Mouse (Mus musculus) left cerebral cortex, adult 9 months (tissue): ENCODE measurements at regions not wholly inside any gene's neighbourhood (a gene's known extent, or its start where the extent isn't known, plus 50 kb on each side); places are given as distances from the start of the nearest gene placed in this dataset.

Source experiments
- DNase-seq, 2 experiments: peaks; one replicate each; pipeline ENCODE4 v3.0.0; 2022; ENCODE audit warnings: low spot score in 2 of 2

GRCm38 (mm10) chr14:31891500-31892185 is 61.2 kb upstream of the Ankrd28 start:
- DNase-seq = peak; percentile 56 to 74

- DNase-seq = no peak
Observed at GRCm38 (mm10) chr14:31892186-31892510, 61.7 kb upstream of the Ankrd28 start.

- DNase-seq = no peak
Observed at GRCm38 (mm10) chr14:31896500-31896899, 66.0 kb upstream of the Ankrd28 start.

- no peak for DNase-seq
Observed at GRCm38 (mm10) chr14:31899504-31899903, 69.1 kb upstream of the Ankrd28 start.

- no peak for DNase-seq
Observed at GRCm38 (mm10) chr14:31899906-31900305, 69.5 kb upstream of the Ankrd28 start.

GRCm38 (mm10) chr14:31901901-31902300 is 71.5 kb upstream of the Ankrd28 start:
- DNase-seq = no peak

GRCm38 (mm10) chr14:31903664-31904063 is 73.2 kb upstream of the Ankrd28 start:
- no peak for DNase-seq

- DNase-seq = no peak
Observed at GRCm38 (mm10) chr14:31908591-31908990, 78.1 kb upstream of the Ankrd28 start.

- no peak for DNase-seq
Observed at GRCm38 (mm10) chr14:31909291-31909690, 78.8 kb upstream of the Ankrd28 start.

GRCm38 (mm10) chr14:31910809-31911208 is 80.4 kb upstream of the Ankrd28 start:
- no peak for DNase-seq

GRCm38 (mm10) chr14:31918461-31918860 is 88.0 kb upstream of the Ankrd28 start:
- no peak for DNase-seq

GRCm38 (mm10) chr14:31918921-31919320 is 88.5 kb upstream of the Ankrd28 start:
- DNase-seq = no peak

- no peak for DNase-seq
Observed at GRCm38 (mm10) chr14:31929161-31929707, 98.8 kb upstream of the Ankrd28 start.

GRCm38 (mm10) chr14:31930367-31930766 is 98.4 kb upstream of the Galnt15 start:
- peak; percentile 30 to 47 for DNase-seq

GRCm38 (mm10) chr14:31931971-31932370 is 96.8 kb upstream of the Galnt15 start:
- DNase-seq = no peak

GRCm38 (mm10) chr14:31933441-31933840 is 95.3 kb upstream of the Galnt15 start:
- DNase-seq = no peak

- peak; percentile 25 to 64 for DNase-seq
Observed at GRCm38 (mm10) chr14:31933841-31934271, 94.9 kb upstream of the Galnt15 start.

GRCm38 (mm10) chr14:31934321-31934720 is 94.5 kb upstream of the Galnt15 start:
- no peak for DNase-seq

- no peak for DNase-seq
Observed at GRCm38 (mm10) chr14:31934771-31935170, 94.0 kb upstream of the Galnt15 start.

GRCm38 (mm10) chr14:31935411-31935810 is 93.4 kb upstream of the Galnt15 start:
- DNase-seq = no peak

- DNase-seq = no peak
Observed at GRCm38 (mm10) chr14:31936581-31936980, 92.2 kb upstream of the Galnt15 start.

- DNase-seq = no peak
Observed at GRCm38 (mm10) chr14:31940900-31941299, 87.9 kb upstream of the Galnt15 start.

- DNase-seq = no peak
Observed at GRCm38 (mm10) chr14:31942266-31942960, 86.4 kb upstream of the Galnt15 start.
